Mouse (Mus musculus): ENCODE results near the gene Spock1.
A peak's percentile ranks its signal among the peaks of the same experiment; 100 is the strongest.

Spock1 gene

DNA sequence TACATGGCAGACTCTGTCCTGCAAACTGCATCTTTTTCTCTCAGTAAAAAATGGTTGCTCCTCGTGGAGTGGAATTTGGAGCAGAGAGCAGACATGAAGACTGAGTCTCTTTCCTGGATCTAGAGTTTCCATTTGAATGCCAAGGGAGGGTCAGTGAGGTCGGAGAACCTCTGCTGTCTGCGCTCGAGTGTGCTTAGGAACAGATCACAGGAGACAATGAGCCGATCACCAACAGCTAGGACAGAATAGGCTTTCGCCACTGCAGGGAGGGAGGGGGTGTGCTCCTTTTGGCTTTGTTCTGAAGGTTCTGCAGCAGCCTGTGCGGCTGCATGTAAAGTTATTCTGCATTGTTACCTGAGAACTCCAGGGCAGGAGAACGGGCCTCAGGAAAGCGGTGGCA lies 49.6 kb downstream of the Spock1 start:
- DNase-seq (ENCODE audit: low spot score in 2 of 2) = no peak

DNA sequence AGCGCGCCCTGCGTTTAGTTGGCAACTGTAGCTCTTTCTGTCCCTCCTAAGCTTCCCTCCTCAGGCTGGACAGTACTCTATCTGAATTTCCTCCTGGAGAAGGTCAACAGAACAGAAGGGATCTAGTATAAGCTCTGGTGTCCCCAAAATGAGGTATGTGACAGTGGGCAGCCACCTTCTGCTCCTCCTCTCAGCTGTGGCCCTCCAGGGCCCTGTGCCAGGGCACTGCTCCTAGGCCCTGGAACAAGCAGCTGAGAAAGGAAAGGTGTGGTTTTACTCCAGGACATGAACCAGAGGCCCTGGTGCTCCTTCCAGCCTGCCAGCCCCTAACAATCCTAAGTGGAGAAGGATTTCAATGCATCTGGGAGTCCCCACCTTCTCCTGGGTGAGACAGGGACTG lies 51.1 kb downstream of the Spock1 start:
- no peak for DNase-seq (ENCODE audit: low spot score in 2 of 2)

GRCm38 (mm10) chr13:57856311-57856853 lies 51.8 kb downstream of the Spock1 start:
- DNase-seq (ENCODE audit: low spot score in 2 of 2) = no peak

DNA sequence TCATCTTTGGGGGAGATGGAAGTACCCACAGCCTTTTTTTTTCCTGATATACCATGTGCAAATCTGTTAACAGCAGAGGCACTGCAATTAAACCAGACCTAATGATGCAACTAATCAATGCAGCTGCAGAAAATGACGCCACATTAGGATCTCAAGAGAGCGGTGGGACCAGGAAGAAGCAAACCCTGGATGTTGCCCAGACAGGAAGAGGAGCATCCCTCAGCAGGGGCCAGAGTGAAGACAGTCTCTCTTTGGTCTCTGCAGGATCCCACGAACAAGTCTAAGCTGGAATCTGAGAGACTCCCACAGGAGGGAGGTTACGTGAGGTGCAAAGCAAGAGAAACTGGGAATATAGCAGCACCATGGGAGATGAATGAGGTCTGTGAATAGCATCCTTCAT lies 52.4 kb downstream of the Spock1 start:
- no peak for DNase-seq (ENCODE audit: low spot score in 2 of 2)

DNA sequence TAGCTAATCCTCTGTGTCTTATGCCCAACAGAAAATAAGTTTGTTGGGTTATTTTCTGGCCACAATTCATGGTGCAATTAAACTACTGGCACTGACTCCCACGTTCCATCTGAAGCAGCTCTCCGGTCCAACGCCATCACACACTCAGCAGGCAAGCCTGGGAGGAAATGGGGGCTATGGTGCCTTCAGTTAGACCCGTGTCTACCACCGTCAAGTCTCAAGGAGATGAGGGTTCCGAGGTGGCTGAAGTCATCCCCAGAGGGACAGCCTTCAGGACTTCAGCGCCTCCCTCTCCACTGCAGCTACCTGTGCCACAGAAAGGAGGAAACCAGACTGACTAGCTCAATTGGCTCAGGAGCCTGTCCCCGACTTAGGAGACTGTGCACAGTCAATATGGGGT lies 53.7 kb downstream of the Spock1 start:
- DNase-seq (ENCODE audit: low spot score in 2 of 2) = no peak

- DNase-seq (ENCODE audit: low spot score in 2 of 2) = no peak
Observed at GRCm38 (mm10) chr13:57853621-57854020, 54.5 kb downstream of the Spock1 start.

GRCm38 (mm10) chr13:57853156-57853555 lies 55.0 kb downstream of the Spock1 start:
- no peak for DNase-seq (ENCODE audit: low spot score in 2 of 2)

GRCm38 (mm10) chr13:57848931-57849330 lies 59.2 kb downstream of the Spock1 start:
- DNase-seq (ENCODE audit: low spot score in 2 of 2) = no peak

DNA sequence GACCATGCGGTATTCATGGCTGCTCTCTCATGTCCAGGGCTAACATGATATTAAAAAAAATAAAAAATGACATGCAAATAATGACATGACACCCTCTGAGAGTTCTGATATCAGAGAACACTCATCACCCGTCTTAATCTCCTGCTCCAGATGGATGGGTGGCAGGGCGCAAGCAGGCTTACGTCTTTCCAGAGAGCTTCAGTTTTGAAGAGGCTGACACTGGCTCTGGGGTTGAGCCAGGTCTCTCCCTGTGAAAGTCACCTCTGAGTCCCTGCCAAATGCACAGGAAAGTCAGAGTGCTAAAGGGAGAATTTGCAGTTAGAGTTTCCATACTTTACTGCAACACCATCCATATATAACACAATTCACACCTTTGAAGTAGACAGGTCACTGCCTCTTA lies 61.0 kb downstream of the Spock1 start:
- DNase-seq (ENCODE audit: low spot score in 2 of 2) = no peak

- no peak for DNase-seq (ENCODE audit: low spot score in 2 of 2)
Observed at GRCm38 (mm10) chr13:57846468-57846867, 61.7 kb downstream of the Spock1 start.

- no peak for DNase-seq (ENCODE audit: low spot score in 2 of 2)
Observed at GRCm38 (mm10) chr13:57841141-57841848, 66.8 kb downstream of the Spock1 start.

GRCm38 (mm10) chr13:57837691-57838437 lies 70.3 kb downstream of the Spock1 start:
- DNase-seq (ENCODE audit: low spot score in 2 of 2) = peak; percentile 53 to 65

GRCm38 (mm10) chr13:57831374-57832163 lies 76.6 kb downstream of the Spock1 start:
- no peak for DNase-seq (ENCODE audit: low spot score in 2 of 2)

DNA sequence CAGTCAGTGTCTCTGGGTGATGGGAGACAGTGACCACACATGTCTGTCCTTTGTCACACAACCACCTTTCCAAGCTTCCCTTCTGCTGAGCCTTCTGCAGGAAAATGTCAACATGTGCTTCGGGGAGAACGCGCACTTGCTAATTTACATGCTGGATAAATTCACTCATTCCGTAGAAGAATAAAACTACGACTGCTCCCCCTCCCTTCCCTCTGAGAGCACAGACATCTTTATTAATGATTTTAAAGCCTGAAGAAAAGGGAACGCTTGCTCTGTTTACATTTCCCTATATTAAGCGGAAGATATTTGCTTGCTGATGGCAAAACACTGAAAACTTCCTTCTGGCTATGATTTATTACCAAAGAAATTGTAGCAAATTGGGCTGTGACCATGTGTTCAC lies 77.2 kb downstream of the Spock1 start:
- DNase-seq (ENCODE audit: low spot score in 2 of 2) = no peak

DNA sequence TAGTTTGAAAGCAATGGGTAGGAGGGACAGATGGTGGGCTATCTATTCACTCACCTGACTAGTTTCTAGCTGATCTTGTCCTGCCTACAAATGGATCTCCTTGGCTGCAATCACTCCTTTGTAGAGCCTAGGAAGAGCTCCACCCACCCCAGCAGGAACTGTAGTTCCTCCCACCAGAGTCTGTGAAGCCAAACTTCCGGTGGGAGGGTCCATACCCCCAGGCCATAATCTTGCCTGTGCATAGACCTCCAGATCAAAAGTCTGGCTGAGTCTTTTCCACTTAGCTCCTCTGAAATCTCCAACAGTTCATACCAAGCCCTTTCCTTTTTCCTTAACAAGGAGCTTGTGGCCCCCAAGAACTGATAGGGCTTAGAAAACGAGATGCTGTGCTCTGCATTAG lies 78.0 kb downstream of the Spock1 start:
- no peak for DNase-seq (ENCODE audit: low spot score in 2 of 2)

DNA sequence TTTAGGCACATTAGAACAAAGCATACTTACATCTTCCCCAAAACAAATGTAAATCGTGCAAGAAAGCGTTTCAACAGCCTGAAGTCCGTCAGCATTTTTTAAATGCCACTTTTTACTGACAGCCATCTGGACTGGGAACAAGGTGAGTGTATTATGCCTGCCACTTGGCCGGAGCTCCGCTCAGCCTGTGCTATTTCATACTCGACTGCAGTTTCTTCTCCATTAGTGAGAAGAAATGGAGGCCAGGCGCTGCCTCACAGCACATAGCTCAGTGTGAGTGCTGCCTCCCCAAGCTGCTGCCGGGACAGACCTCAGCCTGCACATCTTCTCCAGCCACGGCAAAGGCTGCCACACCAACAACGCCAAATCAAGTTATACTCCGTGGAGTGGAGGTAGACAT lies 91.9 kb downstream of the Spock1 start:
- no peak for DNase-seq (ENCODE audit: low spot score in 2 of 2)

GRCm38 (mm10) chr13:57812643-57813042 lies 95.5 kb downstream of the Spock1 start:
- no peak for DNase-seq (ENCODE audit: low spot score in 2 of 2)

- no peak for DNase-seq (ENCODE audit: low spot score in 2 of 2)
Observed at GRCm38 (mm10) chr13:57811253-57811652, 96.9 kb downstream of the Spock1 start.

DNA sequence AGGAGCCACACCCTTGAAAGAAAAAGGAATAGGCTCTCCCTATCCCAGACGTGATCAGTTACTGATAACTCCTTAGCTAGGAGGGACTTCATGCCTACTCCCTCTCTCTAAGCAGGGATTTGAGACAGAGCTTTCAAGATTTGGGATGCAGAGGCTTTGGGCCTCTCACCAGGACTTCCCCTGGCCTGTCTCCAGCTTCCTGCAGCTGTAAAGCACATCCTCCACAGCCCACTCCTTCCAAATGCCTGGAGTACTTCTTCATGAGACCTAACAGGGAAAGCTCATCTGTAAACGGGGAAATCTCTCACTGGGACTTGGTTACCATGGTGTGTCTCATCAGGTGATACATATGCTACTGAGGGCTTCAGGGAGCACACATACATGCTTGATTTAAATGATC lies 97.3 kb downstream of the Spock1 start:
- DNase-seq (ENCODE audit: low spot score in 2 of 2) = no peak

DNA sequence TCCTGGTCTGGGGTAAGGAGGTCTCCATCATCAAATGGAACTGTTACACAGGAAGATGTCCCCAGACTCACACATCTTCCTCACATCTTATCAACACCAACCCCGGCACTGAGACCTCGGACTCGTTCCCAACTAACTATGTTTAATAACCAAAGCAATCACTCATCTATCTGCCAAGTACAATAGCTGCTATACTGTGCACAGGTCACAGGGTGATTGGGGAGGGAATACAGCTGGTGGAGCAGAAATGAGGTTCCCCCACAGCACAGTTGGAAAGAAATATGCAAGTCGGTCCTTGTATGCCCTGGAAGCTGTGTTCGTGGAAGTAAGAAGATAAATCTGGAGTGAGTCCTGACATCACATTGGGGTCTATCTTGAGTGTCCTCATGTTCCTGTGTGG lies 98.0 kb downstream of the Spock1 start:
- DNase-seq (ENCODE audit: low spot score in 2 of 2) = no peak

DNA sequence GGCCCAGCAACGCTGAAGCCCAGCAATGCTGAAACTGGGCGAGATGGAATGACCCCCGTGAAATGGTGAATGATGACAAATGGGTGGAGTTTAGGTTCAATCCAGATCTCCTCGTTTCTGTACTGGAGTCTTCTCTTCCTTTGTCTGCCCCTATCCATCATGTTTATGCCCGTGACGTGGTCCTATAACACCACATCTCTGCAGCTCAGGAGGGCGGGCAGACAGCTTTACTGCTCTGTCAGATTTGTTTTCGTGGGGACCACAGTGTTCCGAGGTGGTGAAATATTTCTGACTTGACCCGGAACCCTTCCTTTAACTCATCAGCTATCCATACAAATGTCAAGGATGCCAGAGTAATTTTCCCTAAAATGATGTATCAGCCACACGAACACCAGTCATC lies 98.5 kb downstream of the Spock1 start:
- DNase-seq (ENCODE audit: low spot score in 2 of 2) = no peak

GRCm38 (mm10) chr13:57806816-57807215 lies 101.3 kb downstream of the Spock1 start:
- DNase-seq (ENCODE audit: low spot score in 2 of 2) = no peak
